Mouse (Mus musculus) cerebellum, adult 2 months (tissue): ENCODE results near the gene Apobec4.

Experiments
- CTCF ChIP-seq: fragments of 200-500 bp; IDR thresholded peaks from 2 replicates; pipeline ENCODE4 v1.5.1; 2011; ENCODE audit warnings: low read depth, mild to moderate bottlenecking, control low read depth, low read length, moderate library complexity, borderline replicate concordance; ENCODE audit not compliant: insufficient read depth
- POLR2A ChIP-seq: fragments of 200-500 bp; IDR thresholded peaks from 2 replicates; pipeline ENCODE4 v1.6.1; 2011; ENCODE audit warnings: low read length, control low read depth, borderline replicate concordance; ENCODE audit not compliant: insufficient read depth

- TF ChIP-seq CTCF (no peak), POLR2A (no peak)
These were observed 28.7 kb upstream of the Apobec4 start for GRCm38 (mm10) chr1:152721535-152722198.
